Mouse (Mus musculus) liver, embryonic 14.5 days (tissue): Measurements from ENCODE around the gene Pde11a.

Source experiments
- CTCF ChIP-seq: IDR thresholded peaks from 2 replicates; pipeline ENCODE4 v1.5.1; 2016; ENCODE audit warnings: antibody characterized with exemption, low read depth, control low read depth
- EP300 ChIP-seq: IDR thresholded peaks from 2 replicates; pipeline ENCODE4 v1.6.1; 2016; ENCODE audit warnings: antibody characterized with exemption, low read depth

DNA sequence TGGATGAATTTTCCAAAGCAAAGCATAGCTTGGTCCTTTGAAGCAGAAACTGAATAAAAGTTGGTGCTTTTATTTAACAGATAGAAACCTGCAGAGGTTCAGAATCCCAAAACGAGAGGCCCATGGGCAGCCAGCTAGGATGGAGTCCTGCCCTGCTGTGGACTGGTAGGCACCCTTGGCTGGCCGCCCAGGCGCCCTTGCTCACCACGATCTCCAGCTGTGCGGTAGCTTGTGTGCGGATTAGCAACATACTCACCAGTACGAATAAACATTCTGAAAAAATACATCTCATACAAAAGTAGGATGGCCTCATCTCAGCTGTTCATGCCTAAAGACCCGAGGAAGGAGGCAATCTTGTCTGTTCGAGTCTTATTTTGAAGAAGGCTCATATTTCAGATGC is 350.8 kb downstream of the Pde11a start:
- TF ChIP-seq CTCF (no peak), EP300 (no peak)
